Mouse (Mus musculus) testis, adult 2 months (tissue): ENCODE data around the gene Cfap126. TPM values are rescaled to one million over a fixed set of nuclear protein-coding genes. Genes with fewer than 3 reads are reported as not detected.

Source experiments
- H3K27ac ChIP-seq: fragments of 200-500 bp; 2 replicates; pipeline ENCODE4 v1.5.1; 2012; ENCODE audit warnings: low read depth, low read length; ENCODE audit not compliant: control insufficient read depth, insufficient read depth
- H3K27me3 ChIP-seq: fragments of 200-500 bp; 2 replicates; pipeline ENCODE4 v1.6.1; 2012; ENCODE audit warnings: mild to moderate bottlenecking, low read length, moderate library complexity; ENCODE audit not compliant: control insufficient read depth, insufficient read depth
- H3K36me3 ChIP-seq: fragments of 200-500 bp; 2 replicates; pipeline ENCODE4 v1.6.1; 2012; ENCODE audit warnings: mild to moderate bottlenecking, low read length; ENCODE audit not compliant: control insufficient read depth, insufficient read depth
- H3K4me1 ChIP-seq: fragments of 200-500 bp; 2 replicates; pipeline ENCODE4 v1.6.1; 2012; ENCODE audit warnings: low read length; ENCODE audit not compliant: control insufficient read depth, insufficient read depth
- H3K4me3 ChIP-seq: fragments of 200-500 bp; 2 replicates; pipeline ENCODE4 v1.5.1; 2012; ENCODE audit warnings: low read depth, mild to moderate bottlenecking, low read length, moderate library complexity, mixed read lengths; ENCODE audit not compliant: control insufficient read depth
- CTCF ChIP-seq: fragments of 200-500 bp; IDR thresholded peaks from 2 replicates; pipeline ENCODE4 v1.5.1; 2012; ENCODE audit warnings: low read depth, mild to moderate bottlenecking, inconsistent platforms, low read length, moderate library complexity; ENCODE audit not compliant: control insufficient read depth, insufficient read depth, insufficient replicate concordance
- POLR2A ChIP-seq: fragments of 200-500 bp; IDR thresholded peaks from 2 replicates; pipeline ENCODE4 v1.6.1; 2012; ENCODE audit warnings: low read depth, mild to moderate bottlenecking, inconsistent platforms, low read length, moderate library complexity; ENCODE audit not compliant: control insufficient read depth
- polyA plus RNA-seq: library from polyadenylated mRNA; depleted of rRNA; stranded (reverse); fragments of >200 nt; gene quantifications from 2 replicates; pipeline ENCODE4 v1.2.3, GENCODE M21; 2012; rRNA removed

The Cfap126 gene
- polyA plus RNA-seq, 1 experiment: 314 TPM

GRCm38 (mm10) chr1:171168906-171169305 lies 55.2 kb downstream of the Cfap126 start:
- Histone ChIP-seq H3K36me3 (no peaks in the 10 kb centered on the region), H3K27me3 (no peaks in the 10 kb centered on the region), H3K4me1 (peaks cover 2% of the 10 kb centered on the region; the same call in 1 of the 2 replicates), H3K27ac (no peak overlapping the region), H3K4me3 (no peak overlapping the region)
- TF ChIP-seq POLR2A (no peak), CTCF (no peak)

- Histone ChIP-seq H3K36me3 (no peaks in the 10 kb centered on the region), H3K4me1 (peaks cover 2% of the 10 kb centered on the region; the same call in 1 of the 2 replicates), H3K27me3 (no peaks in the 10 kb centered on the region), H3K27ac (no peak overlapping the region), H3K4me3 (no peak overlapping the region)
- TF ChIP-seq CTCF (no peak), POLR2A (no peak)
Observed at GRCm38 (mm10) chr1:171169913-171170312, 56.2 kb downstream of the Cfap126 start.

GRCm38 (mm10) chr1:171171138-171171537 lies 57.4 kb downstream of the Cfap126 start:
- peaks cover 2% of the 10 kb centered on the region; the same call in 1 of the 2 replicates for H3K4me1 ChIP-seq
- no peak overlapping the region for H3K4me3 ChIP-seq
- no peaks in the 10 kb centered on the region for H3K27me3 ChIP-seq
- TF ChIP-seq CTCF (no peak), POLR2A (no peak)
- H3K27ac ChIP-seq: no peak overlapping the region
- H3K36me3 ChIP-seq: no peaks in the 10 kb centered on the region

- Histone ChIP-seq H3K27ac (no peak overlapping the region), H3K4me3 (no peak overlapping the region)
Observed at GRCm38 (mm10) chr1:171172779-171173178, 59.1 kb downstream of the Cfap126 start.

More at GRCm38 (mm10) chr1:171172779-171173178, 59.1 kb downstream of the Cfap126 start:
- TF ChIP-seq CTCF (no peak), POLR2A (no peak)
- H3K27me3 ChIP-seq: no peaks in the 10 kb centered on the region
- H3K36me3 ChIP-seq: no peaks in the 10 kb centered on the region
- peaks cover 2% of the 10 kb centered on the region; the same call in 1 of the 2 replicates for H3K4me1 ChIP-seq

Other genes with a start within 250 kb of the Cfap126 start
- 5.5 and 6.3 TPM in 2 replicates for gene Atf6, start 246.1 kb upstream of the Cfap126 start, polyA plus RNA-seq
- 0.99 and 1.5 TPM in 2 replicates for gene Gm26620, start 228.9 kb upstream of the Cfap126 start, polyA plus RNA-seq
- 4.4 and 6.2 TPM in 2 replicates for gene Dusp12, start 228.4 kb upstream of the Cfap126 start, polyA plus RNA-seq
- gene Fcrlb, start 201.0 kb upstream of the Cfap126 start, polyA plus RNA-seq: 0.16 and 0.23 TPM in 2 replicates
- 5.2 and 5.9 TPM in 2 replicates for gene Fcrla, start 186.3 kb upstream of the Cfap126 start, polyA plus RNA-seq
- gene Fcgr2b, start 137.4 kb upstream of the Cfap126 start, polyA plus RNA-seq: 5.6 and 5.9 TPM in 2 replicates
- not detected in 2 replicates for gene Fcgr4, start 95.0 kb upstream of the Cfap126 start, polyA plus RNA-seq
- gene Fcgr3, start 49.0 kb upstream of the Cfap126 start, polyA plus RNA-seq: 30.9 and 52.1 TPM in 2 replicates
- gene Sdhc, start 36.7 kb downstream of the Cfap126 start, polyA plus RNA-seq: 85.3 and 105 TPM in 2 replicates
- gene Mpz, start 36.8 kb downstream of the Cfap126 start, polyA plus RNA-seq: 2.8 and 3.0 TPM in 2 replicates
- gene Pcp4l1, start 82.3 kb downstream of the Cfap126 start, polyA plus RNA-seq: 2.9 and 4.6 TPM in 2 replicates
- gene Nr1i3, start 100.1 kb downstream of the Cfap126 start, polyA plus RNA-seq: 0.04 and 0.16 TPM in 2 replicates
- gene Tomm40l, start 108.6 kb downstream of the Cfap126 start, polyA plus RNA-seq: 4.5 and 6.5 TPM in 2 replicates
- gene Apoa2, start 111.1 kb downstream of the Cfap126 start, polyA plus RNA-seq: 8.0 and 8.3 TPM in 2 replicates
- gene Fcer1g, start 120.4 kb downstream of the Cfap126 start, polyA plus RNA-seq: 5.8 and 8.2 TPM in 2 replicates
- gene Adamts4, start 136.5 kb downstream of the Cfap126 start, polyA plus RNA-seq: 0.52 and 1.0 TPM in 2 replicates
- 86.0 and 91.4 TPM in 2 replicates for gene Ndufs2, start 137.5 kb downstream of the Cfap126 start, polyA plus RNA-seq
- gene B4galt3, start 156.4 kb downstream of the Cfap126 start, polyA plus RNA-seq: 25.0 and 32.3 TPM in 2 replicates
- 7.1 and 8.7 TPM in 2 replicates for gene Ppox, start 167.3 kb downstream of the Cfap126 start, polyA plus RNA-seq
- gene Usp21, start 174.1 kb downstream of the Cfap126 start, polyA plus RNA-seq: 38.4 and 38.7 TPM in 2 replicates
- gene Ufc1, start 181.1 kb downstream of the Cfap126 start, polyA plus RNA-seq: 19.1 and 20.0 TPM in 2 replicates
- gene Dedd, start 215.2 kb downstream of the Cfap126 start, polyA plus RNA-seq: 158 and 176 TPM in 2 replicates
- gene Nit1, start 231.7 kb downstream of the Cfap126 start, polyA plus RNA-seq: 74.2 and 82.8 TPM in 2 replicates
- 23.9 and 25.8 TPM in 2 replicates for gene Pfdn2, start 231.8 kb downstream of the Cfap126 start, polyA plus RNA-seq
- gene Klhdc9, start 246.9 kb downstream of the Cfap126 start, polyA plus RNA-seq: 10.6 and 10.9 TPM in 2 replicates